Mouse (Mus musculus) urinary bladder, adult 2 months (tissue): ENCODE results near the gene Phactr4. TPM values are rescaled to one million over a fixed set of nuclear protein-coding genes. Genes with fewer than 3 reads are reported as not detected.

Experiments used
- DNase-seq: peaks from one replicate; pipeline ENCODE4 v3.0.0; 2022; ENCODE audit warnings: low spot score
- polyA plus RNA-seq: library from polyadenylated mRNA; depleted of rRNA; stranded (reverse); fragments of >200 nt; gene quantifications from 2 replicates; pipeline ENCODE4 v1.2.3, GENCODE M21; 2012

Gene Phactr4
- polyA plus RNA-seq, 1 experiment: 9.1 TPM

- DNase-seq: no peak
Observed at GRCm38 (mm10) chr4:132411322-132412094, 10.8 kb downstream of the Phactr4 start.

GRCm38 (mm10) chr4:132409587-132410229 is 12.6 kb downstream of the Phactr4 start:
- DNase-seq: no peak

DNA sequence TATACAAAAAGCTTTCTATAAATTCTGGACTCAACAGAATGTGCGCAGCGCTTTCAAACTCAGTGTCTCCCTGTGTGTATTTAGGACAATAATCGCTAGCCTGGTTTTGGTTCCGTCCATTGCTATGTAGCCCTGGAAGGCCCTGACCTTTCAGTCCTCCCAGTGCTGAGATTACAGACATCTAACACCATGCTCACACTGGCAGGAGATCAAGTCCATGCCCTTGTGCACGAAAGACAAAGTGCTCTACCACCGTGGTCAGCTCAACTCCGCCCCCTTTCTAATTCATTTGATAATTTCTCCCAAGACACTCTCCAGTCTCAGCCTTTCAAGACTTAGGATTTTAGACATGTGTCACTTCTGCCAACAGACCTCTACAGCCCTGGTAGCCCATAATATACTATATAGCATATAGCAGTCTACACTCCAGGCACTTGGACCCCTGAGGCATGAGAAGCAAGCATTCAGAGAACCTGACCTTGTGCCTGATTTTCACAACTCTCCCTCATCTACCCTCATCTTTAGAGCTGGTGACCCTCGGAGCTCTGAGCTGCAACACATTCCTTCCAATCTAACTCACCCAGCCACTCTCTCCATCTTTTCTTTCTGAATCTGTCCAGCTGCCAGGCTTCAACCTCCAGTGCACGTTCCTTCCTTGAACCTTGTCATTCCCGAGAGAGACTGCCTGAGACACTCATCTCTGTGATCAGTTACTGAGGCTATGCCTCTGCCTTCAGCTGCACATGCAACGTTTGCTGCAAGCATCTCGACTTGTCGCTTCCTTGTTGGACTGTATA is 15.7 kb downstream of the Phactr4 start:
- DNase-seq: no peak

DNA sequence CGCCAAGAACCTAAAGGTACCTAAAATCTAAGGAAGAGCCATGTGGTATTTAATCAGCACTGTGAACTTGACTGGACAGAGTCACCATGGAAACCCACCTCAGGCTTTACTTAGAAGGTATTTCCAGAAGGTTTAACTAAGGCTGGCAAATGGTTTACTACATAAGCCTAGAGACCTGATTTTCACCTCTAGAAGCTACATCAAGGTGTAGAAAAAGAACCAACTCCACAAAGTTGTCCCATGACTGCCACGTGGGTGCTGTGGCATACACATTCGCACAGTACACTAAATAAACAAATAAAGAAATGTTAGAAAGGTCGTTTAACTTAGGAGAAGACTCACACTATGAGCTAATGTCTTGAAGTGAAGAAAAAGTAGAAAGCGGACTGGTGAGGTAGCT is 17.7 kb downstream of the Phactr4 start:
- no peak for DNase-seq

DNA sequence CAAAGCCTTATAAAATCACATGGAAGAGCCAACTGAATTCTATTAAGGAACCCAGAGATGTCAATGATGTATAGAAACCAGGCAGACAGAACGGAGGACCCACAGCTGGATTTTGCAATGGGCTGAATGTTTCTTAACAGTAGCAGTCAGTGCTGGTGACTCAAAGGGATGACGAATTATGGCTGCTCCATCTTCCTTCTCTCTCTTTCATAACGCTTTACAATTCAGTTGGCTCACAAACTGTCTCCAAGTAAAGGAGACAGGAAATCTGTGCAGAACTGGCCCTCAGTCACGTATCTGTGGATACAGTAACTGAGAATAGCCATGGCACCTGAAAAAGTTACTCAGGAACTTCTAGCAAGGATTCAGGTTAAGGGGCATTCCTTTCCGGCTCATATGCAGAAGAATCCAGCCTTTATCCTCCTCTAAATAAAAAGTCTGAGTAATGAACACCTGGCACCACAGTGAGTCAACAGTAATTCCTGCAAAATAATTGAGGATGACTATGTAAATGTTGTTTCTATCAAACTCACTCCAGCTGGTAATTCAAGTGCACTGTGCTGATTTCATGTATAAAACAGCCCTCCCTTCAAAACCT is 19.1 kb downstream of the Phactr4 start:
- DNase-seq: no peak

DNA sequence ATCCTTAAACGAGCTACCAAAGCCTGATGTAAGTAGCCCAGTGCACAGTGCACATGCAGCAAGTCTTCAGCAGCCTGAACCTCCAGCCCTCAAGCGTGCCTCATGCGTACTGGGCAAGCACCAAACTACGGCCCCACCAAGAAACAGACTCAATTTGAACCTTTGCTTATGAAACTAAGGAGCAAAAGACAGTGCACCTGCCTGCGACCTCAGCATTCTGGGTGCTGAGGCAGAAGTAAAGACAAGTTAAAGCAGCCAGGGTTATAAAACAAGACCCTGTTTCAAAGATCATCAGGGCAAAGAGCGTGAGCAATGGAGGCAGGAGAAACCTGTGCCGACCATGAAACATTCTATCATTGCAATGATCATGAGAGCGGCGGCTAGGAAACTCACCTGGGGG is 21.3 kb downstream of the Phactr4 start:
- no peak for DNase-seq

GRCm38 (mm10) chr4:132398863-132399262 is 23.4 kb downstream of the Phactr4 start:
- DNase-seq: no peak

GRCm38 (mm10) chr4:132398045-132398774 is 24.1 kb downstream of the Phactr4 start:
- peak; percentile 49 for DNase-seq

DNA sequence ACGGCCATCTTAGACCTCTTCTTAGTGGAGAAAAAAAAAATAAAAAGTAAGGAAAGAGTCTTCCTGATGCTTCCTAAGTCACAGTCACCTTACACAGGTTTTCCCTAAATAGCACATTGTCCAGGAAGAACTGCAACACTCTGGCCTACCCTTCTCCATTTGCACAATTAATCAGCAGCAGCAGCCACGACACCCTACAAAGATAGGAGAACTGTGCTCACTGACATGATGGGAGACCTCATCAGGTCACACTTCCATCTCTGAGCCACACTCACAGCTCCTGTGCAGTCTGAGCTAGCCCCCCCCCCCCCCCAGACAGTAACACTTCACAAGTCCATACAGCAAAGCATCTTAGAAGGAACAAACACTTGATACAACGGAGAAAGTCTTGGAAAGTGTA is 25.2 kb downstream of the Phactr4 start:
- no peak for DNase-seq

DNA sequence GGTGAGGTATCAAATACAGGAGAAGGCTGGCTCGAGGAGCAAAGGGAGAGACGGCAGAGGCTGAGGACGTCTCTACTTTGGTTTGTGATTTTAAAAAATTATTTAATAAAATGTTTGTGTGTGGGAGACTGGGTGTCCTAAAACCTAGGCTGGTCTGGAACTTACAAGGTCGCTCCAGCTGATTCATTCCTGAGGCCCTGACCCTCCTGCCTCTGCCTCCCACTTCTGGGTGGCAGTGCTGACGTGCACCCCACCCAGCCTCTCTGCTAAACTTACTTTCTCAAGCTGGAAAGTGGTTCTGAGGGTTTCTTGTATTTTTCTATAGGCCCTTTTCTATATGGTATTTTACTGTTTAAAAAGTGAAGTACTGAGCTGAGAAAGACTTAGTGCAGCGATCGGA is 26.0 kb downstream of the Phactr4 start:
- no peak for DNase-seq

GRCm38 (mm10) chr4:132391063-132391740 is 31.1 kb downstream of the Phactr4 start:
- DNase-seq: no peak

DNA sequence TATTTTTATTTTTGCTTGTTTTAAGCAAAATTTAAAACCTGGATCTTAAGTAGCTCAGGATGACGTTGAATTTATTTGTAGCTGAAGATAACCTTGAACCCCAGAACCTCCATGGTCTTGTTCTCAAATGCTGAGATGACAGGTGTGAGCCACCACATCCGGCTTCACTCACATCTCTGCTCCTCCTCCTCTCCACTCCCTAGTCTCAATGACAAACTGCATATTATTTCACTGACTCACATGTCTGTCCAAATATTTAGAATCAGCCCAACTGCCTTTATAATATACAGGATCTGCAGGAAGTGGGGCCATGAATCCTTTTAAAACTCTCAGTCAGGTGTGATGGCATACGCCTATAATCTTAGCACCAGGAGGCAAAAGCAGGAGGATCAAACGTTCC is 33.0 kb downstream of the Phactr4 start:
- DNase-seq: no peak

- DNase-seq: no peak
Observed at GRCm38 (mm10) chr4:132387617-132388016, 34.7 kb downstream of the Phactr4 start.

- DNase-seq: no peak
Observed at GRCm38 (mm10) chr4:132386846-132387245, 35.4 kb downstream of the Phactr4 start.

DNA sequence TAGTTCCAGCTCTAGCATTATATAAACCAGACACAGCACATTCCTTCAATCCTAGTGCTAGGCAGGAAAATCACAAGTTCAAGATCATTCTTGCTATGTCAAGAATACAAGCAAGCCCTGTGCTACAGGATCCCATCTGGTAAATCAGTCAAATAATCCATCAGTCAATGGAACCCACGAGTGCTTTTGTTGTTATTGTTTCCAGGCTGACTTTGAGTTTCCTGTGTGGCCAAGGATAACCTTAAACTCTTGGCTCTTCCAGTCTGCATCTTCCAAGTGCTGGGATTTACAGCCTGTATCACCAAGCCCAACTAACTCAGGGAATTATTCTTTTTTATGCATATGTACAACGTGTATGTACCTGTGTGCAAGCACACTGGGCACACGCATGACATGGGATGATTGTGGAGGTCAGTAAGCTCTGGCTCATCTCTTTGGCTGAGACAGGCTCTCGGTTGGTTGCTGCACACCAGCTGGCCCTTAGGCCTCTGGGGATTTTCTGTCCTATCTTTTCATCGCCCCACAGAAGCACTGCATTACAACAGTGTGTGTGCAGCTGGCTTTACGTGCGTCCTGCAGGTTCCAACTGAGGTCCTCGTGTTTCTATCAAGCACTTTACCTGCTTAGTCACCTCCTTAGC is 36.4 kb downstream of the Phactr4 start:
- no peak for DNase-seq

- no peak for DNase-seq
Observed at GRCm38 (mm10) chr4:132383455-132383854, 38.8 kb downstream of the Phactr4 start.

DNA sequence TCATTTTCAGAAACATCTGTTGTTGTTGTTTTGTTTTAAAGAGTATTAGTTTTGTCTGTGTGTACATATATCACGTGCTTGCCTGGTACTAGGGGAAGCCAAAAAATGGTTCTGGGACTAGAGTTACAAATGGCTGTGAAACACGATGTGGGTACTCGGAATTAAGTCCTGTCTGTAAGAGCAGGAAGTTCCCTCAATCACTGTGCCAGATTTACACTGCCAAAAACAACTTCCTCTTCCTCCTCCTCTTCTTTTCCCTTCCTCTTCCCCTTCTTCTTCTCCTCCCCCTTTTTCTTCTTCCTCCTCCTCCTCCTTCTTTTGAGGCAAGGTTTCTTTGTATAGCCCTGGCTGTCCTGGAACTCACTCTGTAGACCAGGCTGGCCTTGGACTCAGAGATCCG is 40.0 kb downstream of the Phactr4 start:
- DNase-seq: no peak

DNA sequence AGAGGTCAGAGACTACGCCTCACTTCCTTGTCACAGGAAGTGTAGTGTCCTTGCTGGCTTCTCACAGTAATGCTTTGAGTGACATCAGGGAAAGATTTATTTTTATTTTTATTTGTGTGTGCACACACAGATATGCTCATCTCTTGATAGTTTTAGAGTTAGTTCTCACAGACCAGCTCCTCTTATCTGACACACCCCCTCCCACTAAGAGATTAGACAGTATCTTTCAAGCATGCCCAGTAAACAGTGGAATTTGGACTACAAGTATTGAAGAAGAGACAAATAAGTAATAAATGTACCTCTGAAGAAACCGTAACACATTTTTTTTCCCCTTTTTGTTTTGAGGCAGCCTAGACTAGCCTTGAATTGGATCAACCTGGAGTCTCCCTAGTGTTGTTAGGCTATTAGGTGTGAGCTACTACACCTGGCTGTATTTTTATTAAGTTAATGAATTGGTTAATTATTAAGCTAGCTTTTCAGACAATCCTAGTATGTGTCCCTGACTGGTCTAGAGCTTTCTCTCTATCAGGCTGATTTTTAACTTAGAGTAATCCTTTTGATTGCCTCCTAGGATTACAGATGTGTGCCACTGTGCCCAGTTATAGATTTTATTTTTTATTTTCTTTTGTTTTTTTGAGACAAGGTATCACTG is 41.2 kb downstream of the Phactr4 start:
- no peak for DNase-seq

DNA sequence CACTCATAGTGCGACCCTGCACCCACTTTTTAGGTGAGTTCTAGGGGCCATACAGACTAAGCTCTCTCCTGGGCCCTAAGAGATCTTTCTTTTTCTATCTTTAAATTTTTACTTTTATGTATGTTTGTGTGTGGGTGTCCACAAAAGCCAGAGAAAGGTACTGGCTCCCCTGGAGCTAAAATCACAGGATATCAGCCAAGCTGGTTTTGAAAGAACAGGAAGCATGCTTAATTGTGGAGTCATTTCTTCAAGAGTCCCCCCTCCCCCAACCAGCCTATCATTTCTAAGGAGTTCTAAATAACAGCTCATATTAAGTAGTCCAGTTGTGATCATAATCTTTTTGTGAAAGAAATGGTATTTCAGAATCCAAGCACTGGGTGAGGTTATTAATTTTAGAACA is 48.5 kb downstream of the Phactr4 start:
- DNase-seq: no peak
